Mouse (Mus musculus): ENCODE measurements at regions not wholly inside any gene's neighbourhood (a gene's known extent, or its start where the extent isn't known, plus 50 kb on each side); places are given as distances from the start of the nearest gene placed in this dataset.
"Not testable (repeated sequence)": the region's sequence is repeated elsewhere in the genome, so short reads cannot be mapped to it uniquely, and the experiment has no call there.

GRCm38 (mm10) chr10:38704762-38705130, 116.8 kb downstream of the Rfpl4b start:
- DNase-seq = not testable (repeated sequence)

- peak; percentile 14 for DNase-seq
Observed at GRCm38 (mm10) chr10:38703954-38704761, 117.4 kb downstream of the Rfpl4b start.

- DNase-seq = no peak
Observed at GRCm38 (mm10) chr10:38677453-38677852, 144.1 kb downstream of the Rfpl4b start.

- DNase-seq = no peak
Observed at GRCm38 (mm10) chr10:38668610-38669009, 153.0 kb downstream of the Rfpl4b start.

GRCm38 (mm10) chr10:38667841-38668240, 153.7 kb downstream of the Rfpl4b start:
- no peak for DNase-seq

- DNase-seq = no peak
Observed at GRCm38 (mm10) chr10:38635695-38636094, 185.9 kb downstream of the Rfpl4b start.

- no peak for DNase-seq
Observed at GRCm38 (mm10) chr10:38629907-38630505, 191.6 kb downstream of the Rfpl4b start.

GRCm38 (mm10) chr10:38623399-38623798, 198.2 kb downstream of the Rfpl4b start:
- no peak for DNase-seq

GRCm38 (mm10) chr10:38609606-38610510, 211.7 kb downstream of the Rfpl4b start:
- DNase-seq = no peak

GRCm38 (mm10) chr10:38586061-38586460, 235.5 kb downstream of the Rfpl4b start:
- no peak for DNase-seq

GRCm38 (mm10) chr10:38575726-38576125, 245.9 kb downstream of the Rfpl4b start:
- no peak for DNase-seq

GRCm38 (mm10) chr10:38573728-38574127, 247.9 kb downstream of the Rfpl4b start:
- DNase-seq = no peak

GRCm38 (mm10) chr10:38573146-38573545, 248.4 kb downstream of the Rfpl4b start:
- DNase-seq = no peak

GRCm38 (mm10) chr10:38567270-38567669, 254.3 kb downstream of the Rfpl4b start:
- no peak for DNase-seq

- DNase-seq = no peak
Observed at GRCm38 (mm10) chr10:38566361-38566760, 255.2 kb downstream of the Rfpl4b start.

- no peak for DNase-seq
Observed at GRCm38 (mm10) chr10:38555040-38555439, 266.5 kb downstream of the Rfpl4b start.

GRCm38 (mm10) chr10:38553688-38554680, 267.6 kb downstream of the Rfpl4b start:
- peak; percentile 29 for DNase-seq

- DNase-seq = no peak
Observed at GRCm38 (mm10) chr10:38553326-38553687, 268.3 kb downstream of the Rfpl4b start.

GRCm38 (mm10) chr10:38552350-38553076, 269.1 kb downstream of the Rfpl4b start:
- DNase-seq = no peak

- no peak for DNase-seq
Observed at GRCm38 (mm10) chr10:38540031-38540430, 281.5 kb downstream of the Rfpl4b start.

GRCm38 (mm10) chr10:38538766-38539165, 282.8 kb downstream of the Rfpl4b start:
- DNase-seq = no peak

Data from gastrocnemius, postnatal 10 days (tissue).